In genomic region chr11:96463986-96464715, GRCm38 (mm10) we compare ENCODE assay signal across 7 mouse cellular contexts. TPM values are rescaled to one million over a fixed set of nuclear protein-coding genes. Genes with fewer than 3 reads are reported as not detected.
DNase-seq lines count a peak whose midpoint lies in the region; ATAC-seq and TF ChIP-seq lines count a peak whose summit lies in the region.

Skap1 (plus strand) TSS chr11:96464593.

- H3K9ac ChIP-seq in forebrain, embryonic 11.5 days (ENCODE audit: low read length): peak within 1 kb of the TSS; percentile 41
- H3K9ac ChIP-seq in limb, embryonic 12.5 days (replicated peaks): no peak within 1 kb of the TSS

- H3K4me1 ChIP-seq in spleen, adult 2 months (ENCODE audit: control insufficient read depth, insufficient read depth, insufficient read length): no peaks in the 10 kb centered on the region; the same call in 1 of the 2 replicates
- peaks cover 19% of the 10 kb centered on the region for H3K4me1 ChIP-seq in forebrain, embryonic 11.5 days (replicated peaks; ENCODE audit: control insufficient read depth, insufficient read depth, low read length)
- peaks cover 22% of the 10 kb centered on the region for H3K4me1 ChIP-seq in limb, embryonic 12.5 days (replicated peaks)
- H3K4me1 ChIP-seq in olfactory bulb, adult 2 months (ENCODE audit: control insufficient read depth, insufficient read depth, low read length): peaks cover 15% of the 10 kb centered on the region

- H3K4me2 ChIP-seq in forebrain, embryonic 11.5 days (ENCODE audit: low read depth, low read length, severe bottlenecking): peak within 1 kb of the TSS; percentile 64
- peak within 1 kb of the TSS; percentile 62 for H3K4me2 ChIP-seq in limb, embryonic 12.5 days

- H3K4me3 ChIP-seq in spleen, adult 2 months (ENCODE audit: extremely low read depth, insufficient read depth, insufficient read length): peak within 1 kb of the TSS; percentile 55
- peak within 1 kb of the TSS; percentile 36 for H3K4me3 ChIP-seq in forebrain, embryonic 11.5 days (ENCODE audit: low read depth, low read length)
- H3K4me3 ChIP-seq in limb, embryonic 12.5 days (replicated peaks): peak within 1 kb of the TSS; percentile 36
- peak within 1 kb of the TSS; percentile 7; the same call in 1 of the 2 replicates for H3K4me3 ChIP-seq in olfactory bulb, adult 2 months (ENCODE audit: insufficient read depth, low read depth, low read length)

- peak in 1 of 2 experiments; percentile 9 for DNase-seq in spleen, adult 2 months (ENCODE audit: low read depth in 1 of 2, low spot score in 2 of 2)
- DNase-seq in spleen, adult 12 weeks (ENCODE audit: low spot score): no peak
- no peak for DNase-seq in forebrain, embryonic 11.5 days (ENCODE audit: low spot score)
- DNase-seq in layer of hippocampus, adult 9-10 months (ENCODE audit: low spot score): no peak

- H3K36me3 ChIP-seq in spleen, adult 2 months (ENCODE audit: control insufficient read depth, insufficient read depth, low read length): no peaks in the 10 kb centered on the region
- no peaks in the 10 kb centered on the region for H3K36me3 ChIP-seq in forebrain, embryonic 11.5 days (ENCODE audit: control insufficient read depth, insufficient read depth, low read length)
- H3K36me3 ChIP-seq in limb, embryonic 12.5 days: no peaks in the 10 kb centered on the region

- H3K27ac ChIP-seq in spleen, adult 2 months (ENCODE audit: insufficient read depth, low read length): peak within 1 kb of the TSS; percentile 80
- no peak within 1 kb of the TSS for H3K27ac ChIP-seq in forebrain, embryonic 11.5 days (ENCODE audit: low read depth, low read length)
- H3K27ac ChIP-seq in limb, embryonic 12.5 days: no peak within 1 kb of the TSS
- no peak within 1 kb of the TSS for H3K27ac ChIP-seq in olfactory bulb, adult 2 months (ENCODE audit: insufficient read depth, low read depth, low read length)

- no peak for ATAC-seq in forebrain, embryonic 11.5 days (replicated peaks; ENCODE audit: low FRiP score)
- no peak for ATAC-seq in limb, embryonic 12.5 days (ENCODE audit: insufficient number of reproducible peaks, insufficient read depth, low FRiP score, low TSS enrichment, low read depth)
- ATAC-seq in megakaryocyte progenitor cell, adult 5-6 weeks (replicated peaks; ENCODE audit: poor library complexity): no peak

- no peaks in the 10 kb centered on the region for H3K9me3 ChIP-seq in forebrain, embryonic 11.5 days (ENCODE audit: control insufficient read depth, low read length)
- H3K9me3 ChIP-seq in limb, embryonic 12.5 days: no peaks in the 10 kb centered on the region

- TF ChIP-seq POLR2A in spleen, adult 2 months (IDR thresholded peaks at IDR 0.05; ENCODE audit: low read depth, low read length): peak; percentile 30
- no peak for TF ChIP-seq POLR2A in olfactory bulb, adult 2 months (IDR thresholded peaks at IDR 0.05; ENCODE audit: insufficient read depth, low read depth, low read length)

- no peak for TF ChIP-seq CTCF in spleen, adult 2 months (IDR thresholded peaks at IDR 0.05; ENCODE audit: extremely low read depth, insufficient read depth, insufficient read length, insufficient replicate concordance)
- no peak for TF ChIP-seq CTCF in olfactory bulb, adult 2 months (IDR thresholded peaks at IDR 0.05; ENCODE audit: insufficient read depth, low read depth, low read length)

- no peaks in the 10 kb centered on the region for H3K27me3 ChIP-seq in spleen, adult 2 months (ENCODE audit: control insufficient read depth, insufficient read depth, low read length)
- peaks cover 12% of the 10 kb centered on the region for H3K27me3 ChIP-seq in forebrain, embryonic 11.5 days (ENCODE audit: control insufficient read depth, insufficient read depth, low read length)
- H3K27me3 ChIP-seq in limb, embryonic 12.5 days: peaks cover 74% of the 10 kb centered on the region

- WGBS in spleen, adult 2 months: 7% methylated on average over 41 of the region's 42 CpGs
- 8% methylated on average over 27 of the region's 42 CpGs for WGBS in forebrain, embryonic 11.5 days
- WGBS in limb, embryonic 12.5 days: 4% methylated on average over 41 of the region's 42 CpGs
- WGBS in olfactory bulb, adult 2 months: 14% methylated on average over 42 of the region's 42 CpGs

RNA-seq across cellular contexts. Expression of gene Skap1, which starts in this region (rescaled TPM):
- polyA plus RNA-seq in spleen, adult 2 months (2012; rRNA removed): 20.1 and 22.3 TPM in 2 replicates
- 2.6 and 3.9 TPM in 2 replicates for polyA plus RNA-seq in forebrain, embryonic 11.5 days (2014; fragmentation: Nextera tagmentation; extraction: Ambion mirVana)
- 0.31 and 0.37 TPM in 2 replicates for polyA plus RNA-seq in limb, embryonic 12.5 days (2016; fragmentation: Nextera tagmentation; extraction: Ambion mirVana)
- polyA plus RNA-seq in olfactory bulb, adult 2 months (2012; ENCODE audit: insufficient read depth, insufficient read length, low replicate concordance, missing spikeins): not detected in 2 replicates
- 0.32 TPM in 1 of 2 replicates, not detected in the other for total RNA-seq in megakaryocyte progenitor cell, adult 5-6 weeks (2015)
- total RNA-seq in megakaryocyte progenitor cell, adult 5-6 weeks (2017): 0.46 TPM in 1 of 2 replicates, not detected in the other
